Mouse (Mus musculus) liver, adult 2 months (tissue): ENCODE data around the gene Sos2. TPM values are rescaled to one million over a fixed set of nuclear protein-coding genes. Genes with fewer than 3 reads are reported as not detected.

ENCODE experiments used
- DNase-seq: peaks from one replicate; pipeline ENCODE4 v3.0.0-alpha.2; 2011; ENCODE audit warnings: low read depth, low spot score; ENCODE audit errors: extremely low read depth
- H3K27ac ChIP-seq: fragments of 200-500 bp; replicated peaks from 2 replicates; pipeline ENCODE4 v1.5.1; 2012; ENCODE audit warnings: low read depth, mild to moderate bottlenecking, control low read depth, inconsistent platforms, low read length; ENCODE audit not compliant: insufficient read depth
- H3K27me3 ChIP-seq: fragments of 200-500 bp; 2 replicates; pipeline ENCODE4 v1.6.1; 2012; ENCODE audit warnings: mild to moderate bottlenecking, moderate library complexity, low read length, inconsistent platforms; ENCODE audit not compliant: control insufficient read depth, insufficient read depth
- H3K36me3 ChIP-seq: fragments of 200-500 bp; 2 replicates; pipeline ENCODE4 v1.6.1; 2012; ENCODE audit warnings: low read length, inconsistent platforms; ENCODE audit not compliant: control insufficient read depth, insufficient read depth
- H3K4me1 ChIP-seq: fragments of 200-500 bp; 2 replicates; pipeline ENCODE4 v1.6.1; 2011; ENCODE audit warnings: low read length; ENCODE audit not compliant: control insufficient read depth, insufficient read depth
- H3K4me3 ChIP-seq: fragments of 200-500 bp; 2 replicates; pipeline ENCODE4 v1.5.1; 2011; ENCODE audit warnings: low read depth, mild to moderate bottlenecking, control low read depth, low read length, moderate library complexity; ENCODE audit not compliant: insufficient read depth
- H3K79me2 ChIP-seq: fragments of 200-500 bp; 2 replicates; pipeline ENCODE4 v1.6.1; 2012; ENCODE audit warnings: inconsistent platforms, mild to moderate bottlenecking, low read length, moderate library complexity; ENCODE audit not compliant: control insufficient read depth, insufficient read depth
- H3K9ac ChIP-seq: fragments of 200-500 bp; 2 replicates; pipeline ENCODE4 v1.6.1; 2012; ENCODE audit warnings: low read depth, mild to moderate bottlenecking, control low read depth, inconsistent platforms, low read length
- CTCF ChIP-seq: fragments of 200-500 bp; IDR thresholded peaks from 2 replicates; pipeline ENCODE4 v1.5.1; 2011; ENCODE audit warnings: low read depth, low read length, control low read depth
- POLR2A ChIP-seq: fragments of 200-500 bp; IDR thresholded peaks from 2 replicates; pipeline ENCODE4 v1.6.1; 2011; ENCODE audit warnings: low read length, control low read depth; ENCODE audit not compliant: insufficient read depth; ENCODE audit errors: extremely low read depth
- WGBS: fragments of 180-500 bp; shearing (Covaris S2); methylation state at CpG from one replicate; pipeline ENCODE4 v1.1.7; 2018; 5-methylcytosine and 5-hydroxymethylcytosine counted together
- polyA plus RNA-seq: library from polyadenylated mRNA; depleted of rRNA; stranded (reverse); fragments of >200 nt; gene quantifications from 2 replicates; pipeline ENCODE4 v1.2.3, GENCODE M21; 2012
- total RNA-seq: library from RNA; depleted of rRNA; stranded (reverse); fragments of >200 nt; gene quantifications from 2 replicates; pipeline ENCODE4 v1.2.3, GENCODE M21; 2014

The Sos2 gene
- total and polyA plus RNA-seq, 2 experiments = 7.3 to 11.1 TPM

GRCm38 (mm10) chr12:69545456-69546178 is 136.0 kb downstream of the Sos2 start:
- no peak overlapping the region for H3K4me3 ChIP-seq
- H3K27ac ChIP-seq = no peak overlapping the region
- DNase-seq = no peak
- H3K36me3 ChIP-seq = no peaks in the 10 kb centered on the region
- WGBS = 86% methylated on average over 13 of the region's 13 CpGs
- no peaks in the 10 kb centered on the region for H3K79me2 ChIP-seq
- no peaks in the 10 kb centered on the region for H3K27me3 ChIP-seq
- no peaks in the 10 kb centered on the region for H3K4me1 ChIP-seq
- no peak for TF ChIP-seq POLR2A
- no peak for TF ChIP-seq CTCF
- H3K9ac ChIP-seq = no peak overlapping the region

GRCm38 (mm10) chr12:69544994-69545393 is 136.7 kb downstream of the Sos2 start:
- no peaks in the 10 kb centered on the region for H3K4me1 ChIP-seq
- H3K9ac ChIP-seq = no peak overlapping the region
- no peaks in the 10 kb centered on the region for H3K79me2 ChIP-seq
- DNase-seq = no peak
- no peaks in the 10 kb centered on the region for H3K27me3 ChIP-seq
- no peaks in the 10 kb centered on the region for H3K36me3 ChIP-seq
- no peak overlapping the region for H3K4me3 ChIP-seq
- WGBS = 89% methylated on average over 6 of the region's 6 CpGs
- TF ChIP-seq POLR2A = no peak
- TF ChIP-seq CTCF = no peak
- H3K27ac ChIP-seq = no peak overlapping the region

GRCm38 (mm10) chr12:69544562-69544961 is 137.1 kb downstream of the Sos2 start:
- H3K79me2 ChIP-seq = no peaks in the 10 kb centered on the region
- no peak for TF ChIP-seq POLR2A
- TF ChIP-seq CTCF = no peak
- 65% methylated on average over 2 of the region's 2 CpGs for WGBS
- no peak for DNase-seq
- H3K4me3 ChIP-seq = no peak overlapping the region
- H3K36me3 ChIP-seq = no peaks in the 10 kb centered on the region
- no peak overlapping the region for H3K9ac ChIP-seq
- no peaks in the 10 kb centered on the region for H3K27me3 ChIP-seq
- no peaks in the 10 kb centered on the region for H3K4me1 ChIP-seq
- H3K27ac ChIP-seq = no peak overlapping the region

- Histone ChIP-seq H3K4me1 (no peaks in the 10 kb centered on the region; the same call in 1 of the 2 replicates), H3K79me2 (no peaks in the 10 kb centered on the region), H3K4me3 (no peak overlapping the region), H3K27ac (no peak overlapping the region), H3K9ac (no peak overlapping the region), H3K36me3 (no peaks in the 10 kb centered on the region), H3K27me3 (no peaks in the 10 kb centered on the region)
- 95% methylated on average over 8 of the region's 8 CpGs for whole genome bisulfite sequencing
- TF ChIP-seq POLR2A (no peak), CTCF (no peak)
- no peak for DNase-seq
Measured at GRCm38 (mm10) chr12:69542376-69542775, 139.3 kb downstream of the Sos2 start.

- TF ChIP-seq CTCF (no peak), POLR2A (no peak)
- no peak for DNase-seq
- Histone ChIP-seq H3K79me2 (no peaks in the 10 kb centered on the region), H3K27me3 (no peaks in the 10 kb centered on the region), H3K36me3 (no peaks in the 10 kb centered on the region), H3K9ac (no peak overlapping the region), H3K27ac (no peak overlapping the region), H3K4me3 (no peak overlapping the region), H3K4me1 (no peaks in the 10 kb centered on the region; the same call in 1 of the 2 replicates)
- 81% methylated on average over 8 of the region's 8 CpGs for WGBS
Measured at GRCm38 (mm10) chr12:69541663-69542062, 140.0 kb downstream of the Sos2 start.

GRCm38 (mm10) chr12:69539353-69539752 is 142.3 kb downstream of the Sos2 start:
- Histone ChIP-seq H3K36me3 (no peaks in the 10 kb centered on the region), H3K27me3 (no peaks in the 10 kb centered on the region), H3K4me1 (no peaks in the 10 kb centered on the region; the same call in 1 of the 2 replicates), H3K4me3 (no peak overlapping the region), H3K79me2 (no peaks in the 10 kb centered on the region), H3K9ac (no peak overlapping the region), H3K27ac (no peak overlapping the region)
- DNase-seq = no peak
- TF ChIP-seq POLR2A (no peak), CTCF (no peak)
- WGBS = 90% methylated on average over 7 of the region's 7 CpGs
